Mouse (Mus musculus) ES-E14 (cell line): Measurements from ENCODE around the gene Xpr1.

Source experiments
- CHD2 ChIP-seq: IDR thresholded peaks from 2 replicates; pipeline ENCODE4 v1.6.1; 2014; ENCODE audit warnings: mild to moderate bottlenecking, low read depth, low read length, inconsistent platforms
- HCFC1 ChIP-seq: IDR thresholded peaks from 2 replicates; pipeline ENCODE4 v1.6.1; 2012; ENCODE audit warnings: low read length, inconsistent platforms, borderline replicate concordance; ENCODE audit not compliant: insufficient read depth
- MAFK ChIP-seq: IDR thresholded peaks from 2 replicates; pipeline ENCODE4 v1.6.1; 2014; ENCODE audit warnings: mild to moderate bottlenecking, low read depth, low read length, inconsistent platforms; ENCODE audit not compliant: insufficient read depth
- ZC3H11A ChIP-seq: IDR thresholded peaks from 2 replicates; pipeline ENCODE4 v1.6.1; 2012; ENCODE audit warnings: low read depth, mild to moderate bottlenecking, inconsistent platforms, low read length, borderline replicate concordance

DNA sequence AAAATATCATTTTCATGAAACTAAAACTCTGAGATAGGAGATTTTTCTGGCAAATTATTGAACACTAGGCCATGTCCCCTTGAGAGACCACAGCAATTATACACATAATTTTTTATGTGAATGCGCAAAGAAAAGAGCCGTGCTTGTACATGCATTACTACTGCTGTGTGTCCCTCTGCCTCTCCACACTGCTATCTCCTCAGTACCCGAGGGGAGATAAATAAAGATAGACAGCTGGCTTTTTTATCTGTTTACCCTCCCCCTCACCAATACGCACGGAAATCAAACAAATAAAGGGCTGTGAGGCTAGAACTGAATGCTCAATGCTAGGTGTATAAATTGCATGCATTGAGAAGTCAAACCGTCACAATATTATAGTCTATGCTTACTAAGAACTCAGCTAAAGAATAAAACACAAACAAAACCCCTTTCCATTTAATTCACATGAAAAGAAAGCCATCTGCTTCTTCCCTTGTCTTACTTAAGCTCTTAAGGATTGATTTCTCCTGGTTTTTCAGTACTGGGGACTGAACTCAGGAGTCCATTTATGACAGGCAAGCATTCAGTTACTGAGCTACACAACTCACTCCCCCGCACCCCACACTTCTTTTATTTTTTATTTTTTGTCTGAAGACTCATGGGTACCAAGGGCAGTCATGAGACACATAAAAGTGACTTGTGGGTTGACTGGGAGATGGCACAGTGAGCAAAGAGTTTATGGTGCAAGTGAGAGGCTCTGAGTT is 97.0 kb downstream of the Xpr1 start:
- no peak for TF ChIP-seq MAFK
- TF ChIP-seq CHD2 = no peak
- no peak for TF ChIP-seq HCFC1
- no peak for TF ChIP-seq ZC3H11A
